Mouse (Mus musculus): ENCODE results near the gene Pom121.

- TF ChIP-seq POLR2A (IDR thresholded peaks at IDR 0.05; ENCODE audit: borderline replicate concordance, insufficient read depth, low read length) (no peak), CTCF (IDR thresholded peaks at IDR 0.05; ENCODE audit: borderline replicate concordance, insufficient read depth, low read depth, low read length) (0 out of 2 replicates have a peak, but pooled peaks have one; percentile 11)
These were observed 39.5 kb upstream of the Pom121 start for GRCm38 (mm10) chr5:135433861-135434260.

Measured in cerebellum, adult 2 months (tissue).